Mouse (Mus musculus) kidney, postnatal 0 days (tissue): ENCODE data around the gene F7. TPM values are rescaled to one million over a fixed set of nuclear protein-coding genes. Genes with fewer than 3 reads are reported as not detected.

Source experiments
- ATAC-seq: fragments of 200-750 bp; cut with Nextera tagmentation; replicated peaks from 2 replicates; pipeline ENCODE4 v1.8.0; 2017; ENCODE audit warnings: low read depth, moderate number of reproducible peaks, moderate TSS enrichment, moderate library complexity; ENCODE audit not compliant: low FRiP score
- DNase-seq: peaks from one replicate; pipeline ENCODE4 v3.0.0-alpha.2; 2016; ENCODE audit warnings: low spot score
- H3K27ac ChIP-seq: fragments of 300-500 bp; sonication (generic); 2 replicates; pipeline ENCODE4 v1.5.1; 2014; ENCODE audit warnings: mild to moderate bottlenecking
- H3K27me3 ChIP-seq: fragments of 300-500 bp; sonication (generic); 2 replicates; pipeline ENCODE4 v1.6.1; 2014; ENCODE audit warnings: low read length, mixed read lengths; ENCODE audit not compliant: insufficient read depth
- H3K36me3 ChIP-seq: fragments of 300-500 bp; sonication (generic); 2 replicates; pipeline ENCODE4 v1.6.1; 2014; ENCODE audit warnings: low read length, mixed read lengths; ENCODE audit not compliant: insufficient read depth
- H3K4me1 ChIP-seq: fragments of 300-500 bp; sonication (generic); replicated peaks from 2 replicates; pipeline ENCODE4 v1.6.1; 2014; ENCODE audit warnings: antibody characterized with exemption, low read length, mixed read lengths; ENCODE audit not compliant: insufficient read depth
- H3K4me2 ChIP-seq: fragments of 300-500 bp; sonication (generic); 2 replicates; pipeline ENCODE4 v1.6.1; 2014; ENCODE audit warnings: mild to moderate bottlenecking, low read length, moderate library complexity, mixed read lengths
- H3K4me3 ChIP-seq: fragments of 300-500 bp; sonication (generic); replicated peaks from 2 replicates; pipeline ENCODE4 v1.5.1; 2014; ENCODE audit warnings: low read depth, low read length
- H3K9ac ChIP-seq: fragments of 300-500 bp; sonication (generic); 2 replicates; pipeline ENCODE4 v1.6.1; 2014; ENCODE audit warnings: low read depth, low read length
- H3K9me3 ChIP-seq: fragments of 300-500 bp; sonication (generic); replicated peaks from 2 replicates; pipeline ENCODE4 v1.6.1; 2016; ENCODE audit warnings: low read length, inconsistent platforms, mixed read lengths
- CTCF ChIP-seq: IDR thresholded peaks from 2 replicates; pipeline ENCODE4 v1.5.1; 2016; ENCODE audit warnings: antibody characterized with exemption, low read depth, mild to moderate bottlenecking, moderate library complexity
- whole genome bisulfite sequencing: fragments of 180-500 bp; shearing (Covaris S2); extraction: QIAGEN DNeasy Blood & Tissue Kit; methylation state at CpG from one replicate; pipeline ENCODE4 v1.1.7; 2014; 5-methylcytosine and 5-hydroxymethylcytosine counted together
- polyA plus RNA-seq: library from polyadenylated mRNA; unstranded; fragments of >200 nt; fragmentation: Nextera tagmentation; extraction: Ambion mirVana; gene quantifications from 2 replicates; pipeline ENCODE4 v1.2.1, GENCODE M21; 2015

F7 gene
- polyA plus RNA-seq, 1 experiment from 2014 or later: 0.05 TPM

DNA sequence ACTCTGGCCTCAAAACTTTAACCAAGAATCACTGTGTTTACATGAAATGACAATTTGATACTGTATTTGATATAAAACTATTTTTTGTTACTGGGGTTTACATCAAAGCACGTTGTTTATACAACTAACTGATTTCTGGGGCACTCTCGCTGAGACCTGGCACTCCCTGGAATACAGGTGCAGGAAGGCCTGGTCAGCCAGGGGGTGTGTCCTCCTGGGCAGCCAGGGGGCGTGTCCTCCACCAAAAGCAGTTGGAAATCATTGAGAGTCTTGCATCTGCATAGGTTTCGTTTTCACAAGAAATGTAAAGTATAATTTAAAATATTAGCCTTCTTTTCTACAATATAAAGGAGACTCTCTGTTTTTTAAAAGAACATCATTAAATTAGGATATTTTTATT, 6.3 kb upstream of the F7 start:
- no peak overlapping the region for H3K4me3 ChIP-seq
- H3K27ac ChIP-seq: no peak overlapping the region
- H3K4me1 ChIP-seq: no peaks in the 10 kb centered on the region
- peaks cover 5% of the 10 kb centered on the region; the same call in 1 of the 2 replicates for H3K36me3 ChIP-seq
- no peak for DNase-seq
- TF ChIP-seq CTCF: peak; percentile 19; the same call in 1 of the 2 replicates
- H3K9ac ChIP-seq: no peak overlapping the region
- H3K27me3 ChIP-seq: no peaks in the 10 kb centered on the region
- WGBS: 53% methylated on average over 4 of the region's 4 CpGs
- no peak overlapping the region for H3K4me2 ChIP-seq
- ATAC-seq: no peak
- no peaks in the 10 kb centered on the region for H3K9me3 ChIP-seq

DNA sequence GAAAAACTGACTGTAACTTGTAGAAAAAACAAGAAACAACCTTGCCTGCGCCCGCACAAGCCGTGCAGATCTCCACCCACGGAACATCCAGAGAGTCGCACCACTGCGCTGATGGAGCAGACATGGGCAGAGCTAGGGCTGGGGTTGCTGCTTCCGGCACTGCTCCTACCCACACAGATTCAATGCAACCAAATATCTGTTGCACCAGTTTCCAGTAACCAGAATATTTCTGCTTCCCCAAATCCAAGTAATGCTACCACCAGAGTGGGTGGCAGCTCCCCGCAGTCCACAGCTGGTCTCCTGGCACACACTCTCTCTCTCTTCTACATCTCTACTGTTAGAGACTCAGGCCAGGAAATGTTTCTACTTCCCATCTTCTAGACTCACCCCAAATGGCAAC, 4.0 kb upstream of the F7 start:
- ATAC-seq (no peak), DNase-seq (no peak)
- Histone ChIP-seq H3K9me3 (no peaks in the 10 kb centered on the region), H3K27ac (no peak overlapping the region), H3K4me1 (no peaks in the 10 kb centered on the region), H3K4me3 (no peak overlapping the region), H3K9ac (no peak overlapping the region), H3K36me3 (peaks cover 5% of the 10 kb centered on the region; the same call in 1 of the 2 replicates), H3K27me3 (no peaks in the 10 kb centered on the region), H3K4me2 (no peak overlapping the region)
- WGBS: 93% methylated on average over 8 of the region's 8 CpGs
- TF ChIP-seq CTCF: no peak

DNA sequence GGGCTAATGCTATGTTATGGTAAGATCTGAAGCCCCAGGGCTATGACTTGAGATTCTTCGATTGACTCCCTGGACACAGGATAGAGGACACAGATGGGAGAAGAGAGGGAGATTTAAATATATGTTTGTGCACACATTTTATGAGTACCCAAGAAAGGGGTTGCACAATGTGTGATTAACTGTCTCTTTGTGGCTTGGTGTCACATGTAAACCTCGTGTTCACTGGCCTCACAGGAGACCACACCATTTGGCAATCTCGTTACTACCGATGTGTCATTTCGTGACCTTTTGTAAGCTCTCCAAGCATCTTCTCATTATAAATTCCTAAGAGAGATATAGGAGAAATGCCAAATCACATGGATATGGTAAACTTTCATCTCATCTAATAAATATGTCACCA, 1.8 kb downstream of the F7 start:
- Histone ChIP-seq H3K4me2 (no peak overlapping the region), H3K27ac (no peak overlapping the region), H3K27me3 (no peaks in the 10 kb centered on the region), H3K9me3 (no peaks in the 10 kb centered on the region), H3K4me3 (no peak overlapping the region), H3K9ac (no peak overlapping the region), H3K4me1 (no peaks in the 10 kb centered on the region), H3K36me3 (no peaks in the 10 kb centered on the region)
- TF ChIP-seq CTCF: no peak
- DNase-seq (no peak), ATAC-seq (no peak)
- WGBS: 82% methylated on average over 5 of the region's 5 CpGs

DNA sequence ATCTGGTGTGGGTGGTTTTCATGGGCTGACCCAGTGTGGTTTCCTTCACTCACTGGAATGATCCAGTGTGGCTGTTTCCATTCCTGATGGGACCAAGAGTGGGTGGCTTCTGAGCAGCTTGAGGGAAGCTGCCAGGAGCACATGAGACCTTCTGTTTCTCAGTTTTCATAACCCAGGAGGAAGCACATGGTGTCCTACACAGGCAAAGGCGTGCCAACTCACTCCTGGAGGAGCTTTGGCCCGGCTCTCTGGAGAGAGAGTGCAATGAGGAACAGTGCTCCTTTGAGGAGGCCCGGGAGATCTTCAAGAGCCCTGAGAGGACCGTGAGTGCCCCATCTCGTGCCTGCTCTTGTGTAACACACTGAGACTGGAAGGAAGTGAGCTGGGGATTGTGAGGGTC, 2.6 kb downstream of the F7 start:
- no peaks in the 10 kb centered on the region for H3K27me3 ChIP-seq
- WGBS: 68% methylated on average over 5 of the region's 5 CpGs
- H3K9me3 ChIP-seq: no peaks in the 10 kb centered on the region
- H3K4me1 ChIP-seq: no peaks in the 10 kb centered on the region
- DNase-seq (no peak), ATAC-seq (no peak)
- H3K36me3 ChIP-seq: no peaks in the 10 kb centered on the region
- no peak overlapping the region for H3K4me3 ChIP-seq
- no peak for TF ChIP-seq CTCF
- no peak overlapping the region for H3K4me2 ChIP-seq
- no peak overlapping the region for H3K27ac ChIP-seq
- H3K9ac ChIP-seq: no peak overlapping the region

DNA sequence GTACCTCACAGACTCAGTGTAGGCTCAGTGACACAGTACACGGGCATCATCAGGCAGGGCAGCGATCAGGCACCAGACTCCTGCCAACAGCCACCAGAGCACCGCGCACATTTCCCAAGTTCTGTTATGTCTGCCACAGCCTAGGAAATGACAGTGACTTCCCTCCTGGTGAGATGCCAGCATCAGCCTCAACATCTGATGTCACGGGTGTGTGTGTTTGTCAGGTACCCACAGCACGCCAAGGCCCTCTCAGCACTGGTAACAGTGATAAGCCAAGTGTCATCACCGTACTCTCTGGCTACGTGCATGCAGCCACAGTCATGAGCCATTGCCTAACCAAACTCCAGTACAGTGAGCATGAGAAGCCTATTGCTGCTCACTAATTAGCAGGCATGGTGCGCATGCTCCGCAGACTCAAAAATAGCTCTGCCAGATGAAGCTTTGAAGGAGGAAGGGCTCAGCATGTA, 10.5 kb downstream of the F7 start:
- no peak for ATAC-seq
- Histone ChIP-seq H3K27me3 (no peaks in the 10 kb centered on the region), H3K9ac (no peak overlapping the region), H3K9me3 (no peaks in the 10 kb centered on the region), H3K4me3 (no peak overlapping the region), H3K36me3 (no peaks in the 10 kb centered on the region), H3K4me2 (no peak overlapping the region), H3K4me1 (no peaks in the 10 kb centered on the region), H3K27ac (no peak overlapping the region)
- WGBS: 83% methylated on average over 10 of the region's 10 CpGs
- TF ChIP-seq CTCF: no peak
- DNase-seq: no peak

GRCm38 (mm10) chr8:13037015-13037414, 11.2 kb downstream of the F7 start, which contains the start of gene F10:
Gene F10, plus strand, starts transcription at chr8:13037308.
- Histone ChIP-seq H3K27ac (no peak within 1 kb of the TSS), H3K9me3 (no peaks in the 10 kb centered on the region), H3K4me1 (no peaks in the 10 kb centered on the region), H3K9ac (no peak within 1 kb of the TSS), H3K4me2 (no peak within 1 kb of the TSS), H3K4me3 (no peak within 1 kb of the TSS), H3K27me3 (no peaks in the 10 kb centered on the region), H3K36me3 (no peaks in the 10 kb centered on the region)
- DNase-seq (no peak), ATAC-seq (no peak)
- TF ChIP-seq CTCF: no peak
- 74% methylated on average over 7 of the region's 7 CpGs for WGBS

- Histone ChIP-seq H3K9ac (no peak overlapping the region), H3K27ac (no peak overlapping the region), H3K9me3 (no peaks in the 10 kb centered on the region), H3K27me3 (no peaks in the 10 kb centered on the region), H3K4me1 (no peaks in the 10 kb centered on the region), H3K36me3 (no peaks in the 10 kb centered on the region), H3K4me2 (no peak overlapping the region), H3K4me3 (no peak overlapping the region)
- no peak for TF ChIP-seq CTCF
- 33% methylated on average over 5 of the region's 5 CpGs for WGBS
- ATAC-seq (peak; percentile 30), DNase-seq (no peak)
Measured at GRCm38 (mm10) chr8:13037569-13037968, 11.7 kb downstream of the F7 start.
